Mouse (Mus musculus): ENCODE data around the gene Nip7. TPM values are rescaled to one million over a fixed set of nuclear protein-coding genes. Genes with fewer than 3 reads are reported as not detected.

The Nip7 gene
- 12.5 TPM for polyA plus RNA-seq (2014; fragmentation: Illumina TruSeq; extraction: RNeasy Lipid Tissue Mini Kit (QIAGEN cat#74804); ENCODE audit: low read depth, low replicate concordance)

GRCm38 (mm10) chr8:107056076-107056972, at the start of gene Nip7, which contains the start of gene Cog8:
Gene Nip7, plus strand, starts transcription at chr8:107056877.
Gene Cog8, minus strand, starts transcription at chr8:107056689.

GRCm38 (mm10) chr8:107030650-107031576, 25.8 kb upstream of the Nip7 start, which contains the start of gene Vps4a:
Gene Vps4a, plus strand, starts transcription at chr8:107031222.

DNA sequence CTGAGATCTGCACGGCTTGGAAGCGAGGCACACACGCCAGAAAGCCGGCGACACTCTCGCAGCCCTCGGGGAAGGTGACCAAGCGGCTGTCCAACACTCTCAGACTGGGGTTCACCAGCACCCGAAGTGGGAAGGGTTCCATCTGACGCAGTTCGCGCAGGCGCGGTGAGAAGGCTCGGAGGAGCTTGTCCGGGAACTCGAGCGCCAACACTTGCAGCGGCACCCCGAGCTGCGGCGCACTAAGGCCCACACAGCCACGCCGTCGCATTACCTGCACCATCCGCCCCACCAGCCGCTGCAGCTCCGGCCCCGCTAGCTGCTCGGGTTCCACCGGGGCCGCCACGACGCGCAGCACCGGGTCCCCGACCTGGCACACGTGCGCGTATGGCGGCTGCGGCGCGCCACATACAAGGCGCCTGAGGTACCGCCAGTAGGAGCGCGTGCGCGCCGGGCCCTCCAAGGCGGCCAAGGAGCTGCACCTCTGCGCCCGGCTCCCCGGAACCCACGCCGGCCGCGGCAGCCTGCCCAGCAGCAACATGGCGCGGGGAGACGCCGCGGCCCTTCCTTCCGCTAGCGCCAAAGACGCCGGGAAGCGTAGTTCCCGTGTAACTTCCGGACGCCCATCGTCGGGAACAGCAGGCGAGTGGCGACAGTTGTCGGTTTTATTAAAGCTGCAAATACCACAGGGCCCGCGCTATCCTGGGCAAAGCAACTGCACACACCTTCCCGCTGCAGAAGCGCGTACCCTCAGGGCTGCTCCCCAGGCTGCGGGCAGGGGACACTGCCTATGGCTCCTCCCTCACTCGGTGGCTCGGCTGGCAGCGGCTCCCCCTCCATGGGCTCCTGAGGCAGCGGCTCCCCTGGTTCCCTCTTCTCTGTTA, 8.4 kb upstream of the Nip7 start, which contains the start of gene Pdf:
Gene Pdf (minus strand): TSS at position 554 of the 881 bp plus-strand sequence.

GRCm38 (mm10) chr8:107065511-107066496, 9.1 kb downstream of the Nip7 start, which contains the start of gene Tmed6:
Gene Tmed6, minus strand, starts transcription at chr8:107065644.

DNA sequence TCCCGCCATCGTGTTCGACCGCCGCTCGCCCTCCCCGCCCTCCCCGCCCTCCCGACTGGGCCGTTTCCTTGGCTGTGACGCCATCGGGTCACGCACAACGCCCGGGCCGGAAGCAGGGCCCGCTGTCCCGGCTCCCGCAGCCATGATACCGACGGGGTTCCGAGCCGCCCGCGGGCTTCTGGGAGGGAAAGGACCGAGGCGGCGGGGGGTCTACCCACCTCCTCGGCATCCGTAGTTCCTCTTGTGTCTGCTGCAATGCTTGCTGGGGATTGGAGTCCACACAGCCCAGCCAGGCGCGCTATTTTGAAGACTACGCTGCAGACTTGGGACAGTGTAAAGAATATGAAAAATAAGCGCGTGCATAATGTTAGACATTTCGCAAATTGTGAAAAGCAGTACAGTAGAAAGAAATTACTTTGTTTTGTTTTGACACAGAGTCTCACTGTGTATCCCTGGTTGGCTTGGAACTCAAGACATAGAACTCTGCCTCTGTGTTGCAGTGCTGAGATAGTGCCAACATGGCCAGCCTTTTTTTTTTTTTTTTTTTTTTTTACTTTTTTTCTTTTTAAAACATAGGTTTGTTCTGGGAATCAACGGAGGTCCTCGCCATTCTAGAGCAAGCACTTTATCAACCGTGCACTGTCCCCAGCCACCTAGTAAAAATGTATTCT, 39.8 kb downstream of the Nip7 start, which contains the start of gene Terf2:
Gene Terf2 (minus strand): TSS at position 182 of the 671 bp plus-strand sequence.

Other genes starting within 250 kb of the Nip7 start
- gene Has3, start 186.6 kb upstream of the Nip7 start, polyA plus RNA-seq (2014; fragmentation: Illumina TruSeq; extraction: RNeasy Lipid Tissue Mini Kit (QIAGEN cat#74804); ENCODE audit: low read depth, low replicate concordance) = 0.29 TPM
- gene Utp4, start 163.2 kb upstream of the Nip7 start, polyA plus RNA-seq (2014; fragmentation: Illumina TruSeq; extraction: RNeasy Lipid Tissue Mini Kit (QIAGEN cat#74804); ENCODE audit: low read depth, low replicate concordance) = 35.2 TPM
- gene Sntb2, start 121.1 kb upstream of the Nip7 start, polyA plus RNA-seq (2014; fragmentation: Illumina TruSeq; extraction: RNeasy Lipid Tissue Mini Kit (QIAGEN cat#74804); ENCODE audit: low read depth, low replicate concordance) = 36.1 TPM
- gene Vps4a, start 25.7 kb upstream of the Nip7 start, polyA plus RNA-seq (2014; fragmentation: Illumina TruSeq; extraction: RNeasy Lipid Tissue Mini Kit (QIAGEN cat#74804); ENCODE audit: low read depth, low replicate concordance) = 53.2 TPM
- 108 TPM for gene Pdf, start 8.3 kb upstream of the Nip7 start, polyA plus RNA-seq (2014; fragmentation: Illumina TruSeq; extraction: RNeasy Lipid Tissue Mini Kit (QIAGEN cat#74804); ENCODE audit: low read depth, low replicate concordance)
- 37.6 TPM for gene Cog8, start 188 bp upstream of the Nip7 start, polyA plus RNA-seq (2014; fragmentation: Illumina TruSeq; extraction: RNeasy Lipid Tissue Mini Kit (QIAGEN cat#74804); ENCODE audit: low read depth, low replicate concordance)
- gene Tmed6, start 8.8 kb downstream of the Nip7 start, polyA plus RNA-seq (2014; fragmentation: Illumina TruSeq; extraction: RNeasy Lipid Tissue Mini Kit (QIAGEN cat#74804); ENCODE audit: low read depth, low replicate concordance) = not detected
- 32.7 TPM for gene Terf2, start 39.7 kb downstream of the Nip7 start, polyA plus RNA-seq (2014; fragmentation: Illumina TruSeq; extraction: RNeasy Lipid Tissue Mini Kit (QIAGEN cat#74804); ENCODE audit: low read depth, low replicate concordance)
- gene Cyb5b, start 93.8 kb downstream of the Nip7 start, polyA plus RNA-seq (2014; fragmentation: Illumina TruSeq; extraction: RNeasy Lipid Tissue Mini Kit (QIAGEN cat#74804); ENCODE audit: low read depth, low replicate concordance) = 1,323 TPM
- 226 TPM for gene Nfat5, start 236.6 kb downstream of the Nip7 start, polyA plus RNA-seq (2014; fragmentation: Illumina TruSeq; extraction: RNeasy Lipid Tissue Mini Kit (QIAGEN cat#74804); ENCODE audit: low read depth, low replicate concordance)

All from adrenal gland, adult 10 weeks (tissue).